In genomic region chr8:47016268-47016946, GRCm38 (mm10) we compare ENCODE assay signal across 7 mouse cellular contexts. TPM values are rescaled to one million over a fixed set of nuclear protein-coding genes. Genes with fewer than 3 reads are reported as not detected.
A peak's percentile ranks its signal among the peaks of the same experiment; 100 is the strongest.
DNase-seq lines count a peak whose midpoint lies in the region; ATAC-seq and TF ChIP-seq lines count a peak whose summit lies in the region.

No protein-coding gene starts in this region.

- no peak overlapping the region for H3K27ac ChIP-seq in cerebellum, adult 2 months (ENCODE audit: insufficient read depth, low read length)
- no peak overlapping the region for H3K27ac ChIP-seq in forebrain, postnatal 0 days (ENCODE audit: low read depth, low read length)
- no peak overlapping the region for H3K27ac ChIP-seq in hindbrain, embryonic 13.5 days

- ATAC-seq in forebrain, postnatal 0 days = peak; percentile 92
- peak; percentile 84 for ATAC-seq in hindbrain, embryonic 13.5 days (ENCODE audit: low FRiP score)

- no peaks in the 10 kb centered on the region for H3K36me3 ChIP-seq in forebrain, postnatal 0 days (ENCODE audit: insufficient read depth)
- H3K36me3 ChIP-seq in hindbrain, embryonic 13.5 days = no peaks in the 10 kb centered on the region

- H3K27me3 ChIP-seq in cerebellum, adult 2 months (ENCODE audit: control insufficient read depth, insufficient read depth, low read length) = no peaks in the 10 kb centered on the region
- no peaks in the 10 kb centered on the region for H3K27me3 ChIP-seq in forebrain, postnatal 0 days (ENCODE audit: insufficient read depth, low read length)
- H3K27me3 ChIP-seq in hindbrain, embryonic 13.5 days = peaks cover 24% of the 10 kb centered on the region; the same call in 1 of the 2 replicates

- TF ChIP-seq POLR2A in cerebellum, adult 2 months (IDR thresholded peaks at IDR 0.05; ENCODE audit: borderline replicate concordance, insufficient read depth, low read length) = no peak

- peak; percentile 84 for DNase-seq in ZHBTc4 (ENCODE audit: low read depth, low spot score)
- peak; percentile 70 to 71 for DNase-seq in cerebellum, adult 2 months
- peak; percentile 88 for DNase-seq in forebrain, postnatal 0 days
- peak; percentile 71 to 86 for DNase-seq in layer of hippocampus, postnatal 14 days (ENCODE audit: low spot score in 2 of 2)
- DNase-seq in lung, postnatal 4 days = peak; percentile 50 to 76
- peak; percentile 85 to 88 for DNase-seq in right cerebral cortex, adult 2 months (ENCODE audit: low spot score in 2 of 2)

- WGBS in cerebellum, adult 2 months = 30% methylated on average over 13 of the region's 13 CpGs
- whole genome bisulfite sequencing in forebrain, postnatal 0 days = 37% methylated on average over 13 of the region's 13 CpGs
- 43% methylated on average over 13 of the region's 13 CpGs for WGBS in hindbrain, embryonic 13.5 days

- no peak overlapping the region for H3K9ac ChIP-seq in forebrain, postnatal 0 days
- no peak overlapping the region for H3K9ac ChIP-seq in hindbrain, embryonic 13.5 days

- H3K9me3 ChIP-seq in forebrain, postnatal 0 days (ENCODE audit: low read length) = no peaks in the 10 kb centered on the region
- H3K9me3 ChIP-seq in hindbrain, embryonic 13.5 days = no peaks in the 10 kb centered on the region

- H3K4me2 ChIP-seq in forebrain, postnatal 0 days (ENCODE audit: low read depth) = no peak overlapping the region
- no peak overlapping the region for H3K4me2 ChIP-seq in hindbrain, embryonic 13.5 days

- H3K4me1 ChIP-seq in cerebellum, adult 2 months (ENCODE audit: control insufficient read depth, insufficient read depth, low read length) = no peaks in the 10 kb centered on the region
- H3K4me1 ChIP-seq in forebrain, postnatal 0 days (ENCODE audit: insufficient read depth) = no peaks in the 10 kb centered on the region
- 0 out of 2 replicates have a peak, but pooled peaks cover 2% of the 10 kb centered on the region for H3K4me1 ChIP-seq in hindbrain, embryonic 13.5 days (replicated peaks)

- peak; percentile 97 for TF ChIP-seq CTCF in cerebellum, adult 2 months (IDR thresholded peaks at IDR 0.05; ENCODE audit: borderline replicate concordance, insufficient read depth, low read depth, low read length)
- peak; percentile 98 for TF ChIP-seq CTCF in forebrain, postnatal 0 days (IDR thresholded peaks at IDR 0.05; ENCODE audit: low read depth)

- no peak overlapping the region for H3K4me3 ChIP-seq in cerebellum, adult 2 months (replicated peaks; ENCODE audit: insufficient read depth, low read depth, low read length)
- no peak overlapping the region for H3K4me3 ChIP-seq in forebrain, postnatal 0 days (ENCODE audit: low read depth, low read length)
- no peak overlapping the region for H3K4me3 ChIP-seq in hindbrain, embryonic 13.5 days

RNA-seq across cellular contexts. Expression of gene Enpp6, which starts 29.7 kb away (rescaled TPM):
- polyA plus RNA-seq in cerebellum, adult 2 months (2012; rRNA removed) = 16.2 and 20.6 TPM in 2 replicates
- 0.43 and 1.3 TPM in 2 replicates for total RNA-seq in forebrain, postnatal 0 days (2014; rRNA removed)
- polyA plus RNA-seq in forebrain, postnatal 0 days (2015; fragmentation: Nextera tagmentation; extraction: Ambion mirVana) = 0.38 and 0.43 TPM in 2 replicates
- polyA plus RNA-seq in hindbrain, embryonic 13.5 days (2015; fragmentation: Nextera tagmentation; extraction: Ambion mirVana) = 0.18 and 0.34 TPM in 2 replicates
- 10 to 100 TPM; 28.9 to 29.2 TPM for total RNA-seq in layer of hippocampus, postnatal 14 days (2021)

Comparison
In these comparisons a context has a peak if more than half of its experiments do, and no peak if none do; other contexts are left out.
1. RNA of gene Enpp6, which starts 29.7 kb away (polyA plus RNA-seq): 16.2 to 20.6 TPM in cerebellum, adult 2 months; 0.38 to 0.43 TPM in forebrain, postnatal 0 days and 0.18 to 0.34 TPM in hindbrain, embryonic 13.5 days; every median in the first group is over 10 times any median in the second.
2. Peak in every context shown above with its lines, with median percentiles within 50 percentile points of each other: DNase-seq.